Mouse (Mus musculus) hindbrain, embryonic 15.5 days (tissue): ENCODE measurements around the gene Mfsd4b1. TPM values are rescaled to one million over a fixed set of nuclear protein-coding genes. Genes with fewer than 3 reads are reported as not detected.
A peak's percentile ranks its signal among the peaks of the same experiment; 100 is the strongest.

ENCODE experiments used
- ATAC-seq: fragments of 200-750 bp; cut with Nextera tagmentation; 2 replicates; pipeline ENCODE4 v1.8.0; 2017; ENCODE audit warnings: low read depth, moderate number of reproducible peaks, moderate TSS enrichment; ENCODE audit not compliant: low FRiP score
- H3K27ac ChIP-seq: fragments of 300-500 bp; sonication (generic); replicated peaks from 2 replicates; pipeline ENCODE4 v1.5.1; 2015; ENCODE audit warnings: mild to moderate bottlenecking, inconsistent platforms
- H3K27me3 ChIP-seq: fragments of 300-500 bp; sonication (generic); 2 replicates; pipeline ENCODE4 v1.6.1; 2015; ENCODE audit warnings: control low read depth, inconsistent platforms
- H3K36me3 ChIP-seq: fragments of 300-500 bp; sonication (generic); 2 replicates; pipeline ENCODE4 v1.6.1; 2015; ENCODE audit warnings: control low read depth, inconsistent platforms
- H3K4me1 ChIP-seq: fragments of 300-500 bp; sonication (generic); replicated peaks from 2 replicates; pipeline ENCODE4 v1.6.1; 2015; ENCODE audit warnings: control low read depth, inconsistent platforms
- H3K4me2 ChIP-seq: fragments of 300-500 bp; sonication (generic); 2 replicates; pipeline ENCODE4 v1.6.1; 2015; ENCODE audit warnings: moderate library complexity, mild to moderate bottlenecking, inconsistent platforms
- H3K4me3 ChIP-seq: fragments of 300-500 bp; sonication (generic); 2 replicates; pipeline ENCODE4 v1.5.1; 2015; ENCODE audit warnings: mild to moderate bottlenecking, inconsistent platforms
- H3K9ac ChIP-seq: fragments of 300-500 bp; sonication (generic); 2 replicates; pipeline ENCODE4 v1.6.1; 2015; ENCODE audit warnings: inconsistent platforms
- H3K9me3 ChIP-seq: fragments of 300-500 bp; sonication (generic); 2 replicates; pipeline ENCODE4 v1.6.1; 2016; ENCODE audit warnings: control low read depth, inconsistent platforms
- WGBS: fragments of 180-500 bp; shearing (Covaris S2); methylation state at CpG from one replicate; pipeline ENCODE4 v1.1.7; 2015; 5-methylcytosine and 5-hydroxymethylcytosine counted together
- polyA plus RNA-seq: library from polyadenylated mRNA; unstranded; fragments of >200 nt; fragmentation: Nextera tagmentation; extraction: Ambion mirVana; gene quantifications from 2 replicates; pipeline ENCODE4 v1.2.1, GENCODE M21; 2015

Mfsd4b1 gene
- polyA plus RNA-seq, 1 experiment from 2014 or later = 0.57 TPM

DNA sequence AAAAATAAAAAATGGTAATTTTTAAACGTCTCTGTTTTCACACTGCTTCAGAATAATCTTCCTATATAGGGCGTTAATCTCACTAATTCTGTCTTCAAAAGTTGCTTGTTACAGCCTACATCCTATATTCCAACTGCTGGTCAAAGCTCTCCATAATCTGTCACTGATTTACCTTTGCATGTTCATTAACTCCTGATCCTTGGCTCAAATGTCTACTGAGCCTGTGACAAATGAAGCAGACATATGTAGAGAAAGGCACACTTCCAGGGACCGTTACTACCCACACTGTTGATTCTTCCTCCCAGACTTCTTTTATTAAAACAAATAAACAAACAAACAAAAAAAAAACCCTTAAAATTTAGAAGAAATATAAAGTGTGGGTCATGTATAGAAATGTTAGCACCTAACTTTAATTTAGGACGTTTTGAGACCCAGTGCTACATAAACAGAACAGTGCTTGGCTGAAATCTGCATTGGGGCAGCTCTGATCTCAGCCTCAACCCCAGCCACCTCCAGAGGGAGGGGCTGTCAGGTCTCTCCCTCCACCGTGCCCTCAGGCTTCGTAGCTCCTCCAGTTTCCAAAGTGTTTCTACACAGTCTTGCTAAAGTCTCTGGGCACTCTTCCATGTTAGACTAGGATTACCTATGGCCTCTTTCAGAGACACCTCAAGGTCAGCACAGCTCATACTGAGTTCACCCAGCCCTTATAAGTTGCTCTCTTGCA is 33.2 kb upstream of the Mfsd4b1 start:
- Histone ChIP-seq H3K9me3 (no peaks in the 10 kb centered on the region), H3K4me1 (no peaks in the 10 kb centered on the region), H3K36me3 (no peaks in the 10 kb centered on the region), H3K4me3 (no peak overlapping the region), H3K27ac (no peak overlapping the region), H3K27me3 (no peaks in the 10 kb centered on the region), H3K4me2 (no peak overlapping the region), H3K9ac (no peak overlapping the region)
- WGBS = 65% methylated on average over 6 of the region's 6 CpGs
- no peak for ATAC-seq

DNA sequence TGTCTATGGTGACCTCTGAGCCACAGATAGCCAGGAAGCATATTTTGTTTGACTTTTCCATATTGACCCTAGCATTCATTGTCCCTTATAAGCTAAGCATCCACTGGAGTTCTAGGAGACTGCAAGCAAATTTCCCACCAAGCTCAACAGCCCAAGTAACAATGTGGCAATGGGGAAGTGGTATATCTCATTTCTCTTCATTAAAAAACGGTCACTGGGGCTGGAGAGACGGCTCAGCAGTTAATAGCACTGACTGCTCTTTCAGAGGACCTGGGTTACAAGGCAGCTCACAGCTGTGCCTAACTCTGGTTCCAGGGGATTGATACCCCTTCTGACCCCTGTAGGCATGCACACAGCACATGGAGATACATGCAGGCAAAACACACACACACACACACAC is 32.5 kb upstream of the Mfsd4b1 start:
- H3K4me2 ChIP-seq = no peak overlapping the region

DNA sequence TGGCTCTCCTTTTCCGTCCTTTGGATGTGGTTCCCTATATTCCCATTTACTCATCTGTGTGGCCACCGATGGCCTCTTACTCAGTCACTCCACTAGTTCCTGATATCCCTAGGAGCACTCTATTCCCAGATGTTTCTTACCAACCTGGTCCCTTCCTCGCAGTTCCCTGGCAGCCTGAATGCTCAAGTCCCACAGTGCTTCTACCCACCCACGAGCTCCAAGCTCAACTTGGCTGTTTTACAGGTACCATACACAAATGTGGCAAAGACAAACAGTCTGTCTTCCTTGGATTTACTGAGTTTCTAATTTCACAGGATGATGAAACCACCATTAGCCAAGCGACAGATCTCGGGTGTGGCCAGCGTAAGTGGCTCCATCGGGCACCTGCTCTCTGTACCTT is 29.4 kb upstream of the Mfsd4b1 start:
- WGBS = 89% methylated on average over 8 of the region's 8 CpGs
- Histone ChIP-seq H3K36me3 (no peaks in the 10 kb centered on the region), H3K4me2 (no peak overlapping the region)

More for the DNA sequence above, 32.5 kb upstream of the Mfsd4b1 start:
- no peak for ATAC-seq
- Histone ChIP-seq H3K4me1 (no peaks in the 10 kb centered on the region), H3K9ac (no peak overlapping the region), H3K36me3 (no peaks in the 10 kb centered on the region), H3K27me3 (no peaks in the 10 kb centered on the region), H3K4me3 (no peak overlapping the region), H3K27ac (no peak overlapping the region), H3K9me3 (no peaks in the 10 kb centered on the region)
- WGBS = 46% methylated on average over 2 of the region's 2 CpGs

DNA sequence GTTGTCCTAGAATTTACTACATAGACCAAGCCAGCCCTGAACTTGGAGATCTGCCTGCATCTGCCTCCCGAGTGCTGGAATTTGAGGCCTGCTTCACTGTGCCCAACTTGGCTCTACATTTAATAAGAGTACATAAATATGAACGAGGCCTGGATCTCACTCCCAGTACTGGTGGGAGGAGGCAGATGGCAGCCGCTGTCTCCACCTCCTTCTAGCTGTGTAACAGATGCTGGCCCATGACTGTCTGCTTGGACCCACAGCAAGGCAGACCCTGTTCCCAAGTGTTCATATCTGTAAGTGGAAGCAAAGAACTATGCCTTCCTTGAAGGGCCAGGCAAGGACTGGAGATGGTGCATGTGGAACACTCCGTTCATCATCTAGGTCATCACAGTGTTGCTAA is 28.8 kb upstream of the Mfsd4b1 start:
- Histone ChIP-seq H3K4me2 (no peak overlapping the region), H3K36me3 (no peaks in the 10 kb centered on the region)
- no peak for ATAC-seq

More for the DNA sequence above, 29.4 kb upstream of the Mfsd4b1 start:
- H3K27me3 ChIP-seq = no peaks in the 10 kb centered on the region
- H3K9me3 ChIP-seq = no peaks in the 10 kb centered on the region
- no peak overlapping the region for H3K4me3 ChIP-seq
- no peak overlapping the region for H3K9ac ChIP-seq
- ATAC-seq = no peak
- no peaks in the 10 kb centered on the region for H3K4me1 ChIP-seq
- no peak overlapping the region for H3K27ac ChIP-seq

DNA sequence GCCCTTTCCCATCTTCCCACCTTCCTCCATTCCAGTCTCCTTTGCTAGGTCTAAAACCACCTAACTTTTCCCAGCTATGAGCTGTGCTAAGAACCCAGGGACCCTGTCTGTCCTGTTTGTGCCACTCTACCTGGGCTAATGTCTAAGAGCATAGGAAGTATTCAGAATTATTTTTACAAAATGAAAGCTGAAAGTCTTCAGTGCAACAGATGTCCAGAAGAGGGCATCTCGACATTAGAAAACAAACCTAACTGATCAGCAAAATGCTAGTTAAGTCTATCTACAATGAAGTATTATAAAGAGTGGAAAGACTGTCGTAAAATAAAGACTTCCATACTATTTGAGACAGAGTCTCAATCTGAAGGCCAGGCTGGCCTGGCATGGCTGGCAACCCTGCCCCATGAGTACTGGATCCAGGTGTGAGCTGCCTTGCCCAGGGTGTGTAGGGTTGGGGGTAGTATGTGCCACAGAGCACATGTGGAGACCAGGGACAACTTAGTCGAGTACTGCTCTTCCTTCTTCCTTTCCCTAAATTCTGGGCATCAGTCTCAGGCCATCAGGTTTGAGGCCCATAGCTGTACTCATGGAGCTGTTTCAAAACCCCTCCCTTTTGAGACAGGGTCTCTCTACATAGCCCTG is 28.3 kb upstream of the Mfsd4b1 start:
- Histone ChIP-seq H3K27ac (no peak overlapping the region), H3K27me3 (no peaks in the 10 kb centered on the region), H3K36me3 (no peaks in the 10 kb centered on the region), H3K4me3 (no peak overlapping the region), H3K4me2 (no peak overlapping the region), H3K9me3 (no peaks in the 10 kb centered on the region), H3K9ac (no peak overlapping the region), H3K4me1 (no peaks in the 10 kb centered on the region)
- 61% methylated on average over 3 of the region's 3 CpGs for WGBS
- peak; percentile 38; the same call in 1 of the 2 replicates for ATAC-seq

More for the DNA sequence above, 28.8 kb upstream of the Mfsd4b1 start:
- H3K4me1 ChIP-seq = no peaks in the 10 kb centered on the region
- no peak overlapping the region for H3K27ac ChIP-seq
- no peaks in the 10 kb centered on the region for H3K9me3 ChIP-seq
- WGBS = 94% methylated on average over 4 of the region's 4 CpGs
- H3K9ac ChIP-seq = no peak overlapping the region
- H3K4me3 ChIP-seq = no peak overlapping the region
- H3K27me3 ChIP-seq = no peaks in the 10 kb centered on the region

DNA sequence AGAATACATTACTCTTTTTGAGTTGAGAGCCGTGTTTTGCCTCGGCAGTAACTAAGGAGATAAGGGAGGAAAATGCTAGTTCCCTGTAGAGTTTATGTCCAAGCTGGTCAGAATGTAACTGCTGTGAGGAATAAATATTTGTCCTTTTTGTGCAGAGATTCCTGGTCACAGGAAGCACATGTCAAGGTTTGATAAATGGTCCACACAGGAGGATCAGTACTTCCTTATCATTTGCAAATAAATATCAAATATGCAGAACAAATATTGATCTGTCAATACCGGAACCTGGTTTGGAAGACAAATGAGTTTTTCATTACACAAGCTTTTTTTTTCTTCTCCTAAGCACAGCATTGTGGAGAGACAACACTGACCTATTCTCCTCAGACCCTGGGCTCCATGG is 26.9 kb upstream of the Mfsd4b1 start:
- no peak overlapping the region for H3K4me3 ChIP-seq
- H3K27me3 ChIP-seq = no peaks in the 10 kb centered on the region
- H3K27ac ChIP-seq = no peak overlapping the region
- H3K9me3 ChIP-seq = no peaks in the 10 kb centered on the region
- WGBS = 83% methylated on average over 3 of the region's 3 CpGs
- no peak overlapping the region for H3K9ac ChIP-seq
- H3K4me1 ChIP-seq = no peaks in the 10 kb centered on the region
- ATAC-seq = no peak
- H3K4me2 ChIP-seq = no peak overlapping the region
- H3K36me3 ChIP-seq = no peaks in the 10 kb centered on the region

DNA sequence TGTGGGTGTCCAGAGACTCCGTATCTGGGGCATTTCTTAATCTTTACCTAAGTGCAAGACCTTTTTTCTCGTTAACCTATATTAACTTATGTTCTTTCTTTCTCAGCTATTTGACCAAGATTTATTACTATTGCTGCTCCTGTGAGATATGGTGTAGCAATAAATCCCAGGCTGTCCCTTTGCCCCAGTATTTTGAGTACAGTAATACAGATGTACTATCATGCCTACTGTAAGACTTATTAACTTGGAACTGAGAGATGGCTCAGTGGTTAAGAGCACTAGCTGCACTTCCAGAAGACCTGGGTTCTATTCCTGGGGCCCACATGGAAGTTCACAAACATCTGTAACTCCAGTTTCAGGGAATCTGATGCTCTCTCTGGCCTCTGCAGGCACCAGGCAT is 25.7 kb upstream of the Mfsd4b1 start:
- Histone ChIP-seq H3K27me3 (no peaks in the 10 kb centered on the region), H3K9me3 (no peaks in the 10 kb centered on the region), H3K27ac (no peak overlapping the region), H3K4me2 (no peak overlapping the region), H3K4me1 (no peaks in the 10 kb centered on the region), H3K4me3 (no peak overlapping the region), H3K36me3 (no peaks in the 10 kb centered on the region), H3K9ac (no peak overlapping the region)
- 89% methylated on average over 2 of the region's 2 CpGs for WGBS
- ATAC-seq = no peak

DNA sequence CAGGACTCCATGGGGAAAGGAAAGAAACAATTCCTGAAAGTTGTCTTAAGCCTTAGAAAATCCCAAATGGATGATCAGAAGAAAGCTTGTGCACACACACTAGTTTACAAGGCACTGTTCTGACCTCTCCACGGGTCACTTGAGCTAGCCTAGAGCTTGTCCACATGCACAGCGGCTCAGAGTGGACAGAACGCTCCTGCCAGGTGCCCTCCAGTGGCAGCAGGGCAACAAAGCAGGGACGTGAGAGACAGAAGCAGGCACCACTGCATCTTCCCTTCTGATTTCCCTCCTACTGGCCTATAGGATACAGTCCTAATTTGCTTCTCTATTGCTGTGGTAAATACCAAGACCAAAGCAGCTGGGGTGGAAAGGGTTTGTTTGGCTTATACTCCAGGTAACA is 16.3 kb upstream of the Mfsd4b1 start:
- no peaks in the 10 kb centered on the region for H3K36me3 ChIP-seq
- 19% methylated on average over 4 of the region's 4 CpGs for WGBS
- H3K9ac ChIP-seq = no peak overlapping the region
- no peak overlapping the region for H3K4me3 ChIP-seq
- no peaks in the 10 kb centered on the region for H3K9me3 ChIP-seq
- H3K27ac ChIP-seq = no peak overlapping the region
- H3K4me1 ChIP-seq = 0 out of 2 replicates have a peak, but pooled peaks cover 7% of the 10 kb centered on the region
- H3K4me2 ChIP-seq = no peak overlapping the region
- H3K27me3 ChIP-seq = no peaks in the 10 kb centered on the region
- no peak for ATAC-seq

DNA sequence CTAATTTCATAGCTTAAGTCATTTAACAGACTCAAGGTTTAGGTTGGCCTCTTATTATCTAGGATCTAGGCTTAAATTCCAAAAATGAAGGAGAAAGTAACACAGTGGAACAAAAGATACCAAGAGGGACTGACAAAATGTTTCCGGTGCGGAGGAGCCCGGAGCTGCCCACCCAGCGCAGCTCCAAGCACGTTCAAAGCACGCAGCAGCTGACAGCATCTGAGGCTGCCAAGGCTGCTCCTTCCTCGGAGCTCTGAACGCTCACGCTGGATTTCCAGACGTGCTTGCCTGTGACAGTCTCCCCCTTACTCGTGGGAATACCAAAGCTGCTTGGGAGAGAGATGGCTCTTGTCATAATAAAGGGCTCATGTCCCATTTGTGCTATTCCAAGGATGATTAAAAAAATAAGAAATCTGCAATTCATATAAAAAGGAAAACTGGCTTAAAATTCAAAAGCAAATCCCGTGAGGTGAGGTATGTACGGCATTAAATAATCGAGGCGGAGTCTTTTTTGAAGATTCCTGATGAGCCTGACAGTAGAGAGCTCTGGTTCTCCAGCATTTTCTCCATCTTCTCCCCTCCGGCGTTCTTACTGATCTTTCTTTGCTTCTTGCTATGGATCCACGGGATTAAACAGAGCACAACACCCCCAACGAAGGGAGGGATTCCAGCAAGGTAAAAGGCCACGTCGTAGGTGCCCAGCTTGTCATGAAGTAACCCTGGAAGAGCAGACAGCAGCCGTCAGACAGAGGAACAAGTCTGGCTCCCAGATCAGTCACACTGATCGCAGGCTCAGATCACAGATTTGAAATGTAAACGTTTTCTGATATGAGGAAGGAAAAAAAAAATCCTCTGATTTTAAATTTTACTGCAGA is 11.9 kb upstream of the Mfsd4b1 start:
- H3K36me3 ChIP-seq = no peaks in the 10 kb centered on the region
- peak overlapping the region; percentile 51 for H3K27ac ChIP-seq
- H3K27me3 ChIP-seq = no peaks in the 10 kb centered on the region
- no peaks in the 10 kb centered on the region for H3K9me3 ChIP-seq
- 64% methylated on average over 24 of the region's 24 CpGs for WGBS
- peak; percentile 59 for ATAC-seq
- no peak overlapping the region for H3K4me3 ChIP-seq
- H3K4me2 ChIP-seq = peak overlapping the region; percentile 37
- H3K4me1 ChIP-seq = 0 out of 2 replicates have a peak, but pooled peaks cover 7% of the 10 kb centered on the region
- 0 out of 2 replicates have a peak overlapping the region, but pooled peaks have one; percentile 13 for H3K9ac ChIP-seq

DNA sequence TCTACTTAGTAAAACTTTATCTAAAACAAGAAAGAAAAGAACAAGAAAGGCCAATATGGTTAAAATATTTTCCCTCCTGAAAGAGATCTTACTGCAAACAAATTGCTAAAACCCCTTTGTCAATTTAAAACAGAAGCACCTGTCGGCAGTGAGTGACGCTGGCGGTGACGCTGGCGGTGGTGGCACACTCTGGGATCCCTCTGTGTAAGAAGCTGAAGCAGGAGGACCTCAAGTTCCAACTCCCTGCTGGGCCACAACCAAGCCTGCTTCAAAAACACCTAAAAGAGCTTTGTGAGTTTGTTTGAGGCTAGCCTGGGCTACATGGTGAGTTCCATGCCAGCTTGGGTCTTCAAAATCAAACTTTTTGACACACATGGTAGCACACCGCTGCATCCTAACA is 9.9 kb upstream of the Mfsd4b1 start:
- H3K4me1 ChIP-seq = 0 out of 2 replicates have a peak, but pooled peaks cover 7% of the 10 kb centered on the region
- no peaks in the 10 kb centered on the region for H3K36me3 ChIP-seq
- H3K4me2 ChIP-seq = no peak overlapping the region
- no peak overlapping the region for H3K27ac ChIP-seq
- no peaks in the 10 kb centered on the region for H3K9me3 ChIP-seq
- WGBS = 97% methylated on average over 6 of the region's 6 CpGs
- H3K27me3 ChIP-seq = no peaks in the 10 kb centered on the region
- ATAC-seq = no peak
- no peak overlapping the region for H3K4me3 ChIP-seq
- H3K9ac ChIP-seq = no peak overlapping the region

DNA sequence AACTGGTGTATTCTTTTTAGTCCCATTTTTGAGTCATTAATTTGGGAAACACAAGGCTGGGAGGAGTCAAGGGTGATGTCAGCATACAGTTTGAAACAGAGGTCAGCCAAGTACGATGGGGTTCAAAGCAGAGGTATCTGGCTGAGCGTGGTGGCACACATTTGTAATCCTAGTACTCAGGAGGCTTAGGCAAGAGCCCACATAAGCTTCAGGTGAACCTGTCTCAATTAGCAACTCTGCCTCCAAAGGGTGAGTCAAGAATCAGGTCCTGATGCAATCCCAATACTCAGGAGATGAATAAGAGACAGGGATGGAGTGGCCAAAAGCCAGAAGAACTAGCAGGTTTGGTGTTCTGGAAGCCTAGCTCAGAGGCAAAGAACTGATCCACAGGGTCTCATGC is 7.8 kb upstream of the Mfsd4b1 start:
- 86% methylated on average over 2 of the region's 2 CpGs for WGBS
- H3K27me3 ChIP-seq = no peaks in the 10 kb centered on the region

DNA sequence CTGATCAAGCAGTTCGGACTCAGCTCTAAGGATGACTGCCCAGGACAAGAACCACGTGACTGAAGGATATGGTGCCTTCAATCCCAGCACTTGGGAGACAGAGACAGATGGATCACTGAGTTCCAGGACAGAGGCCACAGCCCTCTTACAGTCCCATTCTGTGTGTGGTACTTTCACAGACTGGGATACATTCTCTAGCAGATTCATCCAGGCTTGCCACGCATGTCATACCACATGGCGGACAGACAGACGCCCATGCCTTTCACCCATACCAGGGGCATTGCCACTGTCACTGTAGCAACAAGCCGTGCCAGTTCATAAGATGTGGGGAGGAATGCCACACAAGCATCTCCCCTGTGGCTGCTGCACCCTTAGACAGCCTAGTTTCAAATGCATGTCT is 5.6 kb upstream of the Mfsd4b1 start:
- Histone ChIP-seq H3K4me3 (no peak overlapping the region), H3K9ac (no peak overlapping the region), H3K4me1 (no peaks in the 10 kb centered on the region), H3K27me3 (no peaks in the 10 kb centered on the region), H3K27ac (no peak overlapping the region), H3K4me2 (no peak overlapping the region), H3K36me3 (no peaks in the 10 kb centered on the region), H3K9me3 (no peaks in the 10 kb centered on the region)
- no peak for ATAC-seq
- WGBS = 91% methylated on average over 6 of the region's 6 CpGs

More for the DNA sequence above, 7.8 kb upstream of the Mfsd4b1 start:
- Histone ChIP-seq H3K36me3 (no peaks in the 10 kb centered on the region), H3K27ac (no peak overlapping the region), H3K4me3 (no peak overlapping the region), H3K9me3 (no peaks in the 10 kb centered on the region), H3K4me1 (0 out of 2 replicates have a peak, but pooled peaks cover 7% of the 10 kb centered on the region), H3K4me2 (no peak overlapping the region), H3K9ac (no peak overlapping the region)
- no peak for ATAC-seq
